Mouse (Mus musculus) layer of hippocampus, adult 18-20 months (tissue): Measurements from ENCODE around the gene Rgl3. TPM values are rescaled to one million over a fixed set of nuclear protein-coding genes. Genes with fewer than 3 reads are reported as not detected.

Source experiments
- DNase-seq, 2 experiments: peaks; one replicate each; pipeline ENCODE4 v3.0.0; 2022; ENCODE audit warnings: low spot score in 2 of 2
- total RNA-seq, 2 experiments: library from RNA; stranded (reverse); gene quantifications; 2 replicates each; pipeline ENCODE4 v1.2.3; 2021

Gene Rgl3
- total RNA-seq, 2 experiments from 2014 or later: 2.2 to 2.6 TPM

DNA sequence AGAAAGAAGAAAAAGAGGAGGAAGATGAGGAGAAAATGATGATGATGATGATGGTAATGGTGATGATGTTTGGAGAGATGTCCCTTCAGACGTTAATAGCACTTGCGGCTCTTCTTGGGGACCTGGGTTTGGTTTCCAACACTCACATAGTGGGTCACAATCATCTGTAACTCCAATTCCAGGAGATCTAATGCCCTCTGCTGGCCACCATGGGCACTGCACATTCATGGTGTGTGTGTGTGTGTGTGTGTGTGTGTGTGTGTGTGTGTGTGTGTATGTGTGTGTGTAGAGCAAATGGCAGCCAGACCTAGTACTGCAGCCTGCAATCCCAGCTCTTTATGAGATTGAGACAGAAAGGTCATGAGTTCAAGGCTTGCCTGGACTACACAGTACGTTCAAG lies 37.3 kb downstream of the Rgl3 start:
- DNase-seq: no peak

DNA sequence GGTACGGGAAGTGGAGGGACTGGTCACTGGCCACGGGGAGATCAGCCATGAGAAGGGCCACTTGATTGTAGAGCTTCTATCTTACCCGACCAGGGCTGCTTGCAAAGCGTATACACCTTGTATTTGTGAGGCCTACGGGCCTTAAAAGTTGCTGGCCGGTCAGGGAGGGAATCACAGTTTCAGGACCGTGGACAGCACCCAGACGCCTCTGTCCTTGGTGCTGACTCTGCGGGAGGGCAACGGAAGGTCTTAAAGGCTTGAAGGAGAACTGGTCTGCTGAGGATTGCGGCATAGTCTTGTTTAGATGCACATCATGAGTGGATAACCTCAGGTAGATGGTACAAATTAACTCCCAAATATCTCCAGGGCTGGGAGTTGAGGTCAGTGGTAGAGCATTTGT lies 38.9 kb downstream of the Rgl3 start:
- DNase-seq: no peak

DNA sequence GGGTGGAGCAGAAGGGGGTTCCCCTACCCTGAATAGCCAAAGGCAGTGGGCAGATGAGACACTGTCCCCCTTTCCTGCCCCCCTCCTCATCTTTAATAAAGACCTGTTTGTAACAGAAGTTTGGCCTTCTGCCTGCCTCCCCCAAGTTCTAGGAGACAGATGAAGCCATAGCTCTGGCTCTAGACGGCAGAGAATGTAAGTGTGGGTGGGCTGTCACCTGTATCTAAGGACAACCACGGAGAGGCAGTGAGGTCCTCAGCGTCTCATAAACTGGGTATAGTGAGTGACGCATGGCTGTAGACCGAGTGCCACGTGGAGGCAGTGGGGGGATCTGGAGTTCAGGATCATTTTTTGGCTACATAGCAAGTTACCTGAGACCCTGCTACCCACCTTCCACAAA lies 40.5 kb downstream of the Rgl3 start:
- DNase-seq: peak in 1 of 2 experiments; percentile 64

DNA sequence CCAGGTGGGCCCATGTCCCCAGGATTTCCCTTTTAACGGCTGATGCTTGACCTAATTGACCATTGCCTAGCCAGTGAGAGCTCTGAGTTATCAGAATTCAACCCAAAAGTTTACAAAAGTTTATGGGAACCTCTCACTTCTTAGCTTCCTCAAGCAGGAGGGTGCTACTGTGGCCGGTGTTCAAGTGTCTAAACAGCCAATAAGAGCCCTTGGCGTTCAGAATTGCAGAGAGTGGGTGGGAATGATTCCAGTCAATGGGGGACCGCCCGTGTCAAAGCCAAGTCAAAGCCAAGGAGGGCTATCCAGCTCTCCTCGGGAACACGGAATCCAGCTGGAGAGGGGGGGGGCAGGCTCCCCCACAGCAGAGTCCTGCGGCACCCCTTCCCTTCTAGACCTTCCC lies 41.1 kb downstream of the Rgl3 start:
- DNase-seq: no peak

DNA sequence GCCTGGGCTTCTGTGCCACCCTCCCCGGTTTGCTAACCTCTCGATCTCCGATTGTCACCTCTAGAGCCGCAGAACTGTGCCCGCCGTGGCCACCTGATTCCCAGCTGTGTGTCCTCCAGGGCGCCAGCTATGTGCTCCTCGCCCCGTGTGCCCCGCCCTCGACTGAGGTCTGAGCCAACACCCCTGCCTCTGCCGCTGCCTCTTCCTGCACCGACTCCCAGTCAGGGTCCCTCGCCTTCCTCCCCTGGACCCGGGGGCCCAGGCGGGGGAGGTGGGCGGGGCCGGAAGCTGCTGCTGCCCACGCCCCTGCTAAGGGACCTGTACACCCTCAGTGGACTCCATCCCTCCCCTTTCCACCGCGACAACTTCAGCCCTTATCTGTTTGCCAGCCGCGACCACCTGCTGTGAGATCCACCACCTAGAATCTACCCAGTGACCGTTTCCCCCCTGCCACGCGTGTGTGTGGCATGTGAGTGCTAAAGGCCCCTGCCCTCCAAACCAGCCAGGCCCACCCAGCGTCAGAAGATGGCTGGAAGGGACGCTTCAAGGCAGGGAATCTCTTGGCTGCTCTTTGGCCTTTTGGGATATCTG lies 41.6 kb downstream of the Rgl3 start:
- no peak for DNase-seq

DNA sequence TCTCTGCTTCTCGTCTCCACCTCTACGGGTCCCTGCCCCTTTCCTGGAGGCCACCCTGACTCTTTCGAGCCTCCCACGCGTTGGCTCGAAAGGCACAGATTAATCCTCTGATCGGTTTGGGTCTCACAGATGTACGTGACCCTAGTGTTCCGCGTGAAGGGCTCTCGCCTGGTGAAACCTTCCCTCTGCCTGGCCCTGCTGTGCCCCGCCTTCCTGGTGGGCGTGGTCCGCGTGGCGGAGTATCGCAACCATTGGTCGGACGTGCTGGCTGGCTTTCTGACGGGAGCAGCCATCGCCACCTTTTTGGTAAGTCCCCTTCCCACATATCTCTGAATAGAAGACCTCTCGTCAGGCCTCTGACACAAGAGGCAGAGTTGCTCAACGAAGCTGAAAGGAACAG lies 45.0 kb downstream of the Rgl3 start:
- no peak for DNase-seq

DNA sequence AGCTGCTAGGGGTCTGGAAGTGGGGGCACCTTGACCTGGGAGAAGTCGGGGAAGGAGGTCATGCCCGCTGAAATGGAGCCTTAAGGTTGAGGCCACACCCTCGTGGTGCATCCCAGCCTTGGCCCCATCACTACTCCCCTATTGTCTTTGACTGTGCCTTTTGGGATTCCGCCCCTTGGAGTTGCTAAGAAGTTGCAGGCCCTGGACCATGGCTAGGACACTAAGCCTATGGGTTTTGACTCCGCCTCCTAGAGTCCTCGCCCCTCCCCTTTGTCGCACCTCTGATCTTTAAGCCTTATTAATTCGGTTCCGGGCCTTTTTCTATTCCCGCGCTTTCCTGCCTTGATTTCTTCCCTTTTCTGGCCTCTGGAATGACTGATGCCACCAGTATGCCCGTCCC lies 45.6 kb downstream of the Rgl3 start:
- no peak for DNase-seq

DNA sequence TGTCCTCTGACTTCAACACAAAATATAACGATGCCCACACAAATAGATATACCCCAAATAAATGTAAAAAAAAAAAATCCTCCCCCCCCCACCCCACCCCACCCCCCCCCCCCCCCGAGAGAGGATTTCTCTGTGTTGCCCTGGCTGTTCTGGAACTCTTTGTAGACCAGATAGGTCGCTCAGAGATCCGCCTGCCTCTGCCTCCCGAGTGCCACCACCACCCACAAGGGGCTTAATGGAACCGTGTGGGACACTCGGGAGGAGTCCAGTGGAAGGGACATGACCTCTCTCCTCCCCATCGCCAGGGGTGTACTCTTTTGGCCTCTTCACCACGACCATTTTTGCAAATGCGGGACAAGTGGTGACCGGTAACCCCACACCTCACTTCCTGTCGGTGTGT lies 46.2 kb downstream of the Rgl3 start:
- DNase-seq: no peak

DNA sequence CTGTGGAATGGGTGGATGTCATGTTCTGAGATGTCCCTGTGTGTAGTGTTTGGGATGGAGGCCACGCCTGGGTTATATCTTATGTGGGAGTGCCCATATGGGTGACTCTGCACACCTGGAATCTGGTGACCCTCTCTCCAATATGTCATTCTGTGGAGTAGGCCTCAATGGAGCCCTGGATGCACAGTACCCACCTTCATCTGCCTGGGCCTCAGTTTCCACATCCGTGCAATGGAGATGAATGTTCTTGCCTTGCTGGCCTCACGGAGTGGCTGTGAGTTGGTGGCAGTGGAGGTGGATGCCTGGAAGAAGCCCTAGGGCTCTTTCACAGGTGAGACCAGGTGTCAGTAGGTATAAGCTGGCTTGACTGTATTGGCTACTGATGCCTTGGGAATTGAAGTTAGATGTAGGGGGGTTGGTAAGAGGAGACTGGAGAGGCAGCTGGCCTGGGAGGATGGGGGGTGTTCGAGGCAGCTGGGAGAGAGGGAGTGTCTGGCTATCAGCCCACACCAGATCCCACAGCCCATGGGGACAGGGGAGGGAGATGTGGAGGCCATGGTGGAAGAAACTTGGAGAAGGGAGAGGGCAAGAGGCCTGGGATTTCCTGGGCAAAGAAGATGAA lies 50.9 kb downstream of the Rgl3 start:
- peak in 1 of 2 experiments; percentile 53 for DNase-seq

DNA sequence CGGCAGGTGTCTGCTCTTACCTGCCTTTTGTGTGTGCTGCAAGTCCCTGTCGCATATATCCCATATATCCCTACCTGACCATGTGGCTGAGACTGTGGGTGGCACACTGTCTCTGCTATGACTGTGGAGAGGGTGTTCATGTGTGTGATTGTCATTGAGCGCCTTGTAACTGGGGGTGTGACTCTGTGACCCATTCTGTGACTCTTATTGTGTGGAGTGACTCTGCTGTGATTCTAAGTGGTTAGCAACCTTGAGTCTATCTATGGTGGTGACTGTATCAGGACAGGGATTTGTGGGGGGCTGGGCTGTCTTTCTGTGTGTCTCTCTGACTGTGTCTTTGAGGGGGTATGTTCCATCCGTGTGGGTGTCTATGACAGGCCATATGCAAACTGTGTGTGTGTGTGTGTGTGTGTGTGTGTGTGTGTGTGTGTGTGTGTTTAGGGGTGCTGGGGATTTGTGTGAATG lies 51.5 kb downstream of the Rgl3 start:
- DNase-seq: peak in 1 of 2 experiments; percentile 75

DNA sequence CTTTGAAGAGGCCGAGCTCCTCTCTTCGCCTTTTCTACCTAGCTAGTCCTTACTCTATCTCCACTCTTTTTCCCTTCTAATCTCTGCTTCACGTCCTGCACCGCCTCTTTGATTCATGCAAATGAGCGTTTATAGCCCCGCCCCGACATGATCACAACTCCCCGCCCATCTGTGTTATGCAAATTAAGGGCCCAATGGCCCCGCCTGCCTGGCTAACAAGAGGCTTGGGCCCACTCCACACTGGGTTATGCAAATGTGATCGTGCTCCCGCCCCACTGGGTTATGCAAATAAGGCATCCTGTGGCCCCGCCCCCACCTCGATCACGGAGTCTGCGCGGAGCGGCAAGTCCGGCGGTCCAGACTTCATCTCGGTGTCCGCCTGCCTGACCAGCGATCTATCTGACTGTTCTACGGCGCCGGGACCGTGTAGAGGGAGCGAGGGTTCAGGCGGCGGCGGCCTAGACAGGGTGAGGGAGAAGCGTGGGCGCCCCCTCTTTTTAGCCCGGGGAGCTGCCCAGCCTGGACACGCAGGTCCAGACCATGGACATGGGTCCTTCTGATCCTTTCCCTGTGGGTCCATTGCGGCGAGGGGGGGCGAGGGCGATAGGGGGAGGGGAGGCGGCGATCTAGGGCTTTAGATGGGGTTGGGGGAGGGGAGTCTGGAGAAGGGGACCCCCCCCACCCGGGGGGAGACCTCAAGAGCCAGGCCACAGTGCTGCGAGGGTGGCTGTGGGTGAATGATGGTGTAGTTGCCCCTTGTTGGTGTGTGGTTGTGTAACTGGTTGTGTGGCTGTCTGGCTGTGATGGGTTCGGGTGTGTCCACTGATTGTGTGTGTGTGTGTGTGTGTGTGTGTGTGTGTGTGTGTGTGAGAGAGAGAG lies 52.3 kb downstream of the Rgl3 start, which contains the start of gene Plppr2:
Plppr2 (plus strand) TSS at position 342 of the 879 bp plus-strand sequence.
- peak; percentile 97 to 98 for DNase-seq

DNA sequence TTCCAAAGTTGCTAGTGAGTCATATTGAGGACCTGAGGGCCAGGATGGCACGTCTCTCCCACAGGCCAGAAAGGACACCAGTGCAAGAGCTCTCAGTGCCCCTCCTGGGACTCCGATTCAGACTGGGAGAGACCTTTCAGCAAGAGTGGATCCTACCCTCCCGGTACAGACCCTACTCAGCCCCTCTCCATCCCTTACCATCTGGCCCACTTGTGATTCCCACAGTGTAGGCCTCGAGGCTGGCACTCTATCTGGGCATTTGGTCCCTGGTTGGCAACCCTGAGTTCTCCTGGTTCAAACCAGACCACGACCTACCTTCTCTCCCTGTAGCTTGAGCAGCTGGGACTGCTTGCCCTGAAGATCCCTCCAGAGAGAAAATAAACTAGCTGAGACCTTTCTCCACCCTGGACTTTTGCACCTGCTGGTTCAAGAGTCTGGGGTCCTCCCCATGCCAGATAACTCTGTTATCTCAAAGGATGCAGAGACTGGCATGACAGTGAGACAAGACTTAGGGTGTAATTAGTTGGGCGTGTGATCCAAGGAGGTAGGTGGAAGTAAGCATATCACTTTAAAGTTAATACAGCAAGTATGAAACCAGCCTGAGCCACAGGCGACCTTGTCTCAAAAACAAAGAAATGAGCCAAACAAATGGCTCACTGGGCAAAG lies 53.6 kb downstream of the Rgl3 start:
- DNase-seq: no peak

DNA sequence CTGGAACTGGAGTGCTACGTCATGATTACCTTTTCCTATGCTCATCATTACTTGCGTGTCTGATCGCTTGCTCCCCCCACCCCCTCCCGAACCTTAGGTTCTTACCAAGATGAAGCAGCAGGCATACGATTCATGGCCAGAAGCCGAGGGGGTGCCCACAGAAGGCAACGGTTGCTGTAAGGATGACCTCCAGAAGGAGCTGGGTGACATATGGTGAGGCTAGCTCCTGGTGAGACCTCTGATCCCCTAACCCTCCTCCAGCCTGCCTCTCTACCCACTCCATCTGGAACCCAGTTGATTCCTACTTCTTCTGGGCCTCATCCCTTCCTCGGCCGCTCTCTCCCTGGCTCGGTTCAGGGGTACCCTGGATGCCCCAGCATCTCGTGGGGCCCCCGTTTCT lies 55.2 kb downstream of the Rgl3 start:
- no peak for DNase-seq

DNA sequence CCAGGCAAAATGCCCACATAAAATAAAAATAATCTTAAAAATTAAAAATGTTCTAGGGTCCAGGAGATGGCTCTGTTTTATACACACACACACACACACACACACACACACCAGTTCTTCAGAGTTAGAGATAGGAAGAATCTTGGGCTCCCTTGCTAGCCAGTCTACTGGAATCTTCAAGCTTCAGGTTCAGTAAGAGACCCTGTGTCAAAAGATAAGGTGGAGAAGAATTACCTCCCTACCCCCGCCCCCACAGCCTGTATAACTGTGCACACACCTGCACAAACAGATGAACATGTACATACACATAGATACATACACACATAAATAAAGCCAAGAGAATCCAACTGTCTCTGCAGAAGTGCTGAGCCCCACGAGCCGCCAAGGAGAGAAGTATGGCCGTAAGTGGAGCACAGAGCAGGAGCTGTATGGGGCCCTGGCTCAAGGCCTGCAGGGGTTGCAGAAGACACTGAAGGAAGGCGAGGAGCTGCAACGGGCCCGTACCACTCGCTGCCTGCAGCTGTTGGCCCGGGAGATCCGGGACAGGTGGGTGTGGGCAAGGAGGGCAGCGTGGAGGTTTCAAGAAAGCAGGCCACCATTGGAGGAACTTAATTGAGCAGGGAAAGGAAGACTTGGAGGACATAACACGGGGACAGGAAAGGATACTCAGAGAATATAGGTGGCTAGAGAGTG lies 56.7 kb downstream of the Rgl3 start:
- DNase-seq: no peak

DNA sequence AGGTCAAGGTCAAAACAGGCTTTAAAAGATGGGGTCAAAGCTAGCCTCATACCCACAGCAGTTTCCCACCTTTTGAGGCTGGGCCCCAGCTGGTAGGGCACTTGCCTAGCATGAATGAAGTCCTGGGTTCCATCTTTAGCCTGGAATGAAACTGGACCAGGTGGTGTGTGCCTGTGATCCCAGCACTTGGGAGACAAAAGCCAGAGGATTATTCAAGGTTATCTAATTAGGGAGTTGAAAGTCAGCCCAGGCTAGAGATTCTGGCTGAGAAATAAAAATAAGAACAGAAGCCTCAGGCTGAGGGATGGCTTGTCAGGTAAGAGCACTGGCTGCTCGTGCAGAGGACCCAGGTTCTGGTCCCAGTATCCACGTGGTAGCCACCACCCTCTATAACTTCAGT lies 57.2 kb downstream of the Rgl3 start:
- DNase-seq: no peak

DNA sequence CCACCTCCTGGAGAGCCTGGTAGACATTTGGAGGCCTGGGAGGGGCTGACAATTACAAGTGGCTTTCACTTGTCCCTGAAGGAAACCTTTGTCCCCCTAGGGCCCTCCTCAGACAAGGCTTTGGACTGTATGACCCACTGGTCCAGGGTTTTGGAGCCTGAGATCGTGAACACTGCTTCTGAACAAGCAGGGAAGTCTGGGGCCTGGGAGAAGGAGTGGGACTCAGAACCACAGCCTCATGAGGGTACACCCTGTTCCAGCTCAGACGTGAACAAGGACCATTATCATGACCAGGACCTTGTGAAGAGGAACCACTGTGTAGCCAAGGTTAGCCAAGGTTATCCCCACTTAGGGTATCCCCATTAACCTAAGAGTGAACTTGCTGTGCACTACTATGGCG lies 60.0 kb downstream of the Rgl3 start:
- no peak for DNase-seq

DNA sequence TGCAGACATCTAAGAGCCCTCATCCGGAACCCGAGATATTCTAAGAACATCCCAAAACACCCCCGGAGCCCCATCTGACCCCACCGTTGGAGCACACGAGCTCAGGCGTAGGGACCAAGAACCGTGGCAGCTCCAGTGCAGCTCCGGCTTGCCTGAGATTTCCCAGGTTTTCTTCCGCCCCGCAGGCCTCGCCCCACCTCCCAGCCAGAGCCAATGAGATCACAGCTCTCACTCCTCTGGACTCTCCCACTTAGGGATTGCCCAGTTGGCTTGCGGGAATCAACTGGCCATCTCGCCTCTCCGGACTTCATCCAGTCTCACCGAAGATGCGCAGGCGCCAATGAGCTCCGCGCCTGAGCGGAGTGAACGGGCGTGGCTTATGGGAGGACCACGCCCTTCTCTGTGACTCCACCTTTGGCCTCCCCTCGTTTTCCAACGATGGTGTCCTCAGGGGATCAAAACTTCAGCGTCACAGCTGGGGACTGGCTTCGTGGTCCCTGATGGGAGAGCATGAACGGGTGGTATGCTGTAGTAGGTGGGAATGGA lies 62.0 kb downstream of the Rgl3 start, which contains the start of the genes Ccdc159 and Tmem205:
Ccdc159 (plus strand) TSS at position 264 of the 546 bp plus-strand sequence.
Tmem205 (minus strand) TSS at position 349 of the 546 bp plus-strand sequence.
- peak; percentile 93 to 94 for DNase-seq

DNA sequence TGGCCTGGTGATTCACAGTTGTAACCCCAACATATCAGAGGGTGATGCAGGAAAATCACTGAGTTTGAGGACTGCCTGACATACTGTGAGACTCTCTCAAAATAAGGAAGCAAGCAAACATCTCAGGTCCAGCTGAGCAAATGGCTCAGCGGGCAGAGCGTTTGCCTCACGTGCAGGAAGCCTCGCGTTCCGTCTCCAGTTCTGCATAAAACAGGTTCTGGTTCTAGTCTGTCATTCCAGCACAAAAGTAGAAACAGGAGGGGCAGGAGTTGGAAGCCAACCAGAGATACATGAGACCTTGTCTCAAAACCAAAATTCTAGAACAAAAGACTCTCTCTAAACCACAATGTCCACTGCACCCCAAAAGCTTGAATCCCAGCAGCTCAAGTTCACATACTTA lies 62.5 kb downstream of the Rgl3 start:
- DNase-seq: peak in 1 of 2 experiments; percentile 28

DNA sequence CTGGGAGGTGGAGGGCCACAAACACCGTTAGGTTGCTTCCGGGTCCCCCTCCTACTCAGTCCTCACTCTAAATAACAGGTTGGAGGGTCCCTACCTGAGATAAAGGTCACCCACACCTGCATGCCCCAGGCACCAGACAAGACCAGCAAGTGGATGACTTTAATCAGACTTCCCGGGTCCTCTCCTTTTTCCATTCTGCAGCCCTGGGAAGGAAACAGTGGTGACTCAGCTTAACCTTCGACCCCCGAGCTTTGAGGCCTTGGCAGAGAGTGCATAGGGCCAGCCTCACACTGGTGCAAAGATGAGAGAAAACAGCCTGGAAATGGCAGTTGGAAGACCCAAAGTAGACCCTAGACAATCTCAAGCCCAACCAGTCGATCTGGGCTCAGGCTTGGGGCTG lies 63.1 kb downstream of the Rgl3 start:
- no peak for DNase-seq

DNA sequence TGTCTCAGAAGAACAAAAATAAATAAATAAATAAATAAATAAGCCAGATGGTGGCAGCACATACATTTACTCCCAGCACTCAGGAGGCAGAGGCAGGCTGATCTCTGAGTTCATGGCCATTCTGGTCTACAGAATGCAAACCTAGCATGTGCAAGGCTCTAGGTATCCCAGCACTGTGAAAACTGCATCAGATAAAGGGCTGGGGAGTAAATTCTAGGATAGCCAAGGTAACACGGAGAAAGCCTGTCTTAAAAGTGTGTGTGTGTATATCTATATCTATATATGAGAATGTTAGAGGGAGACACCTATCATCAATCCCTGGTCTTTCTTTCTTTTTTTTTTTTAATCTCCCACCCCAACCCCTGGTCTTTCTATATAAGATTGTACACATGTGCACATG lies 63.7 kb downstream of the Rgl3 start:
- DNase-seq: no peak

DNA sequence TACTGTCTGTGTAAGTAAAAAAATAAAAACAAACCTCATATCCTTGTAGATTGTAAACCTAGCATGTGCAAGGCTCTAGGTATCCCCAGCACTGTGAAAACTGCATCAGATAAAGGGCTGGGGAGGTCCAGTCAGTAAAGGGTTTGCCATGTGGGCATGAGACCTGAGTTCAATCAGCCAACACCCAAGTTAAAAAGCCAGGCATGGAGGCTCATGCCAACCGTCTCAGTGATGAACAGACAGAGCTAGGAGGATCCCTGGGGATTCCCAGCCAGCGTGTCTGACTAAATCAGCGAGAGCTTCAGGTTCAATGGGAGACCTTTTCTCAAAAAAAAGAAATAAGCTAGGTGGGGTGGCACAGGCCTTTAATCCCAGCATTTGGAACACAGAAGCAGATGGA lies 64.2 kb downstream of the Rgl3 start:
- no peak for DNase-seq
